In genomic region chr5:123326751-123327148, GRCm38 (mm10) we compare ENCODE assay signal across 8 mouse cellular contexts. TPM values are rescaled to one million over a fixed set of nuclear protein-coding genes. Genes with fewer than 3 reads are reported as not detected.
DNase-seq lines count a peak whose midpoint lies in the region; ATAC-seq and TF ChIP-seq lines count a peak whose summit lies in the region.
"Had no signal": no experiment of that assay in that cellular context is flagged by ENCODE, and none has a peak within 500 bp of the region (broad histone marks: within the 10 kb centered on the region; RNA-seq: fewer than 3 reads in every experiment).

No protein-coding gene starts in this region.

- no peak for ATAC-seq in lung, embryonic 14.5 days (ENCODE audit: insufficient read depth)
- ATAC-seq in limb, embryonic 15.5 days (ENCODE audit: insufficient number of reproducible peaks, low FRiP score, low TSS enrichment, low read depth): no peak
- peak; percentile 45; the same call in 1 of the 2 replicates for ATAC-seq in stomach, postnatal 0 days (ENCODE audit: low FRiP score, low TSS enrichment)
- ATAC-seq in erythroid progenitor cell, adult 5-6 weeks (replicated peaks; ENCODE audit: low FRiP score, poor library complexity, severe bottlenecking): no peak

- no peak overlapping the region for H3K9ac ChIP-seq in lung, embryonic 14.5 days
- no peak overlapping the region for H3K9ac ChIP-seq in limb, embryonic 15.5 days
- no peak overlapping the region for H3K9ac ChIP-seq in stomach, postnatal 0 days (ENCODE audit: low read length)
- H3K9ac ChIP-seq: liver, embryonic 15.5 days had no signal

- TF ChIP-seq POLR2A in lung, adult 2 months (IDR thresholded peaks at IDR 0.05; ENCODE audit: borderline replicate concordance, extremely low read depth, low read depth, low read length): no peak

- H3K4me3 ChIP-seq in lung, embryonic 14.5 days (ENCODE audit: low read depth, low read length): no peak overlapping the region
- no peak overlapping the region for H3K4me3 ChIP-seq in lung, adult 2 months (replicated peaks; ENCODE audit: extremely low read depth, low read depth, low read length)
- no peak overlapping the region for H3K4me3 ChIP-seq in limb, embryonic 15.5 days
- no peak overlapping the region for H3K4me3 ChIP-seq in stomach, postnatal 0 days (ENCODE audit: low read depth, low read length)
- H3K4me3 ChIP-seq: liver, embryonic 15.5 days had no signal

- WGBS in lung, embryonic 14.5 days: 69% methylated on average over 9 of the region's 9 CpGs
- 55% methylated on average over 9 of the region's 9 CpGs for WGBS in lung, adult 2 months
- WGBS in limb, embryonic 15.5 days: 61% methylated on average over 9 of the region's 9 CpGs
- WGBS in stomach, postnatal 0 days: 64% methylated on average over 9 of the region's 9 CpGs

- intact Hi-C loops in gastrocnemius, postnatal 36 days (cut with DNase I): no loop called here

- no peak for TF ChIP-seq CTCF in lung, embryonic 14.5 days (IDR thresholded peaks at IDR 0.05; ENCODE audit: low read depth)
- TF ChIP-seq CTCF in lung, adult 2 months (IDR thresholded peaks at IDR 0.05; ENCODE audit: insufficient read depth, low read length): no peak
- no peak for TF ChIP-seq CTCF in stomach, postnatal 0 days (IDR thresholded peaks at IDR 0.05; ENCODE audit: low read depth)

- no peak for DNase-seq in lung, embryonic 14.5 days
- DNase-seq in lung, adult 2 months: no peak
- DNase-seq in gastrocnemius, postnatal 36 days: peak; percentile 25 to 47
- DNase-seq in stomach, postnatal 0 days (ENCODE audit: low spot score): no peak
- no peak for DNase-seq in adipocyte (ENCODE audit: low spot score)

- no peaks in the 10 kb centered on the region for H3K36me3 ChIP-seq in lung, embryonic 14.5 days (ENCODE audit: insufficient read depth)
- H3K36me3 ChIP-seq in limb, embryonic 15.5 days: no peaks in the 10 kb centered on the region
- no peaks in the 10 kb centered on the region for H3K36me3 ChIP-seq in stomach, postnatal 0 days (ENCODE audit: control insufficient read depth, insufficient read depth, low read length)
- H3K36me3 ChIP-seq: liver, embryonic 15.5 days had no signal

- 0 out of 2 replicates have a peak, but pooled peaks cover 6% of the 10 kb centered on the region for H3K4me1 ChIP-seq in lung, embryonic 14.5 days (ENCODE audit: insufficient read depth)
- H3K4me1 ChIP-seq in lung, adult 2 months (ENCODE audit: control insufficient read depth, insufficient read depth, low read length): no peaks in the 10 kb centered on the region
- H3K4me1 ChIP-seq in limb, embryonic 15.5 days: peaks cover 18% of the 10 kb centered on the region
- no peaks in the 10 kb centered on the region for H3K4me1 ChIP-seq in stomach, postnatal 0 days (replicated peaks; ENCODE audit: control insufficient read depth, insufficient read depth)
- H3K4me1 ChIP-seq: liver, embryonic 15.5 days had no signal

- no peak overlapping the region for H3K4me2 ChIP-seq in lung, embryonic 14.5 days
- no peak overlapping the region for H3K4me2 ChIP-seq in limb, embryonic 15.5 days
- H3K4me2 ChIP-seq in stomach, postnatal 0 days (replicated peaks; ENCODE audit: low read depth): no peak overlapping the region
- H3K4me2 ChIP-seq: liver, embryonic 15.5 days had no signal

- no peaks in the 10 kb centered on the region for H3K27me3 ChIP-seq in lung, embryonic 14.5 days (ENCODE audit: insufficient read depth, low read length)
- H3K27me3 ChIP-seq in limb, embryonic 15.5 days: no peaks in the 10 kb centered on the region
- no peaks in the 10 kb centered on the region for H3K27me3 ChIP-seq in stomach, postnatal 0 days (ENCODE audit: control insufficient read depth, insufficient read depth, low read length)
- H3K27me3 ChIP-seq: liver, embryonic 15.5 days had no signal

- H3K9me3 ChIP-seq in lung, embryonic 14.5 days (ENCODE audit: low read depth, low read length): no peaks in the 10 kb centered on the region
- no peaks in the 10 kb centered on the region for H3K9me3 ChIP-seq in limb, embryonic 15.5 days
- H3K9me3 ChIP-seq in stomach, postnatal 0 days (ENCODE audit: control insufficient read depth, low read length): no peaks in the 10 kb centered on the region
- H3K9me3 ChIP-seq: liver, embryonic 15.5 days had no signal

- H3K27ac ChIP-seq in lung, embryonic 14.5 days (ENCODE audit: low read depth): 0 out of 2 replicates have a peak overlapping the region, but pooled peaks have one; percentile 24
- H3K27ac ChIP-seq in limb, embryonic 15.5 days: peak overlapping the region; percentile 55
- H3K27ac ChIP-seq in stomach, postnatal 0 days (replicated peaks): peak overlapping the region; percentile 63
- H3K27ac ChIP-seq: liver, embryonic 15.5 days had no signal

- TF ChIP-seq EP300 in stomach, postnatal 0 days (optimal IDR thresholded peaks at IDR 0.05): no peak

RNA-seq across cellular contexts. Expression of gene Bcl7a, which starts 16.9 kb away (rescaled TPM):
- polyA plus RNA-seq in lung, embryonic 14.5 days (2014; fragmentation: Nextera tagmentation; extraction: Ambion mirVana): 24.9 and 25.0 TPM in 2 replicates
- 9.4 and 11.9 TPM in 2 replicates for polyA plus RNA-seq in lung, adult 2 months (2012; rRNA removed)
- 10 to 100 TPM in 1 of 2 experiments, 1 to 10 TPM in 1; 6.6 to 10.7 TPM for total RNA-seq in gastrocnemius, postnatal 36 days (2021)
- polyA plus RNA-seq in limb, embryonic 15.5 days (2015; fragmentation: Nextera tagmentation; extraction: Ambion mirVana): 20.4 and 22.3 TPM in 2 replicates
- 5.9 and 6.4 TPM in 2 replicates for polyA plus RNA-seq in stomach, postnatal 0 days (2015; fragmentation: Nextera tagmentation; extraction: Ambion mirVana)
- total RNA-seq in erythroid progenitor cell, adult 5-6 weeks (2015; ENCODE audit: low replicate concordance): 15.1 and 18.0 TPM in 2 replicates
- 8.7 and 11.3 TPM in 2 replicates for total RNA-seq in erythroid progenitor cell, adult 5-6 weeks (2017; ENCODE audit: low replicate concordance)

Comparison
In these comparisons a context has a peak if more than half of its experiments do, and no peak if none do; other contexts are left out.
1. DNase-seq: peak in gastrocnemius, postnatal 36 days (2 of 2); none in lung, embryonic 14.5 days (single experiment), lung, adult 2 months (single experiment), stomach, postnatal 0 days (single experiment) and adipocyte (single experiment).
2. Peak in every context shown above with its lines, with median percentiles within 50 percentile points of each other: H3K27ac ChIP-seq.